Mouse (Mus musculus) layer of hippocampus, adult 18-20 months (tissue): ENCODE measurements around the gene Ggcx. TPM values are rescaled to one million over a fixed set of nuclear protein-coding genes. Genes with fewer than 3 reads are reported as not detected.
"Not testable (repeated sequence)": the region's sequence is repeated elsewhere in the genome, so short reads cannot be mapped to it uniquely, and the experiment has no call there.

ENCODE experiments used
- DNase-seq, 2 experiments: peaks; one replicate each; pipeline ENCODE4 v3.0.0; 2022; ENCODE audit warnings: low spot score in 2 of 2
- total RNA-seq, 2 experiments: library from RNA; stranded (reverse); gene quantifications; 2 replicates each; pipeline ENCODE4 v1.2.3; 2021

Gene Ggcx
- total RNA-seq, 2 experiments from 2014 or later: 21.7 to 23.3 TPM

DNA sequence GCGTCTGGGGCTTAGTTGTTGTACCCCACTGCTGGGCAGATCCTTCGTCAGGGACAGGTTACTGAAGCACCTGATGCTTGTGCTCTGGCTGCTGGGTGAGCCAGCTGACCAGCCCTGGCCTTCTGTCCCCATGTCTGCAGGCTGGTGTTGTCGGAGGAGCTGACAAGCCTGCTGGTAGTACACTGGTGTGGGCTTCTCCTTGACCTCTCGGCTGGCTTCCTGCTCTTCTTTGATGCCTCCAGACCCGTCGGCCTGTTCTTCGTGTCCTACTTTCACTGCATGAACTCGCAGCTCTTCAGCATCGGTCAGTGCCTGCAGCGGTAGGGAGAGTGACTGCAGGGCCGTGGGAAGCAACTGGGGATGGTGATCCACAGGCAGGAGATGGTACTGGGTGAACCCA lies 11.5 kb downstream of the Ggcx start:
- no peak for DNase-seq

DNA sequence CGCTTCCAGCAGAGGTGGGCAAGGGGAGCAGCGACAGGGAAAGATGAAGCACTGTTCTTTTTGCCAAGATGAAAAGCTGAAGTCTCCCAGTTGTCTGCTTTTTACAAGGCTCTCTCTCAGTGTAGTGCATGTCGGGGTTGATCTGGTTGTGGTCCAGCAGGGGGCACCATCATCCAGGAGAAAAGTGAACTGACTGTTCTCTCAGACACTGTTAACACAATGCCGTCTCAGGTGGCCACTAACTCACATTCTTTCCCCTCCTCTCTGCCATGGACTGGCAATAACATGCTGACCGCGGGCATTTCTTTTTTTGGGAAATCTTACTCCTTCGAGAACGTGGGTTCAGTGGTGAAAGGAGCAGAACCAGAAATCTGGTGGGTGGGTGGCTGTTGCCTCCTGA lies 13.9 kb downstream of the Ggcx start:
- peak; percentile 66 to 83 for DNase-seq

GRCm38 (mm10) chr6:72429061-72429842 lies 15.1 kb downstream of the Ggcx start:
- DNase-seq: no peak

DNA sequence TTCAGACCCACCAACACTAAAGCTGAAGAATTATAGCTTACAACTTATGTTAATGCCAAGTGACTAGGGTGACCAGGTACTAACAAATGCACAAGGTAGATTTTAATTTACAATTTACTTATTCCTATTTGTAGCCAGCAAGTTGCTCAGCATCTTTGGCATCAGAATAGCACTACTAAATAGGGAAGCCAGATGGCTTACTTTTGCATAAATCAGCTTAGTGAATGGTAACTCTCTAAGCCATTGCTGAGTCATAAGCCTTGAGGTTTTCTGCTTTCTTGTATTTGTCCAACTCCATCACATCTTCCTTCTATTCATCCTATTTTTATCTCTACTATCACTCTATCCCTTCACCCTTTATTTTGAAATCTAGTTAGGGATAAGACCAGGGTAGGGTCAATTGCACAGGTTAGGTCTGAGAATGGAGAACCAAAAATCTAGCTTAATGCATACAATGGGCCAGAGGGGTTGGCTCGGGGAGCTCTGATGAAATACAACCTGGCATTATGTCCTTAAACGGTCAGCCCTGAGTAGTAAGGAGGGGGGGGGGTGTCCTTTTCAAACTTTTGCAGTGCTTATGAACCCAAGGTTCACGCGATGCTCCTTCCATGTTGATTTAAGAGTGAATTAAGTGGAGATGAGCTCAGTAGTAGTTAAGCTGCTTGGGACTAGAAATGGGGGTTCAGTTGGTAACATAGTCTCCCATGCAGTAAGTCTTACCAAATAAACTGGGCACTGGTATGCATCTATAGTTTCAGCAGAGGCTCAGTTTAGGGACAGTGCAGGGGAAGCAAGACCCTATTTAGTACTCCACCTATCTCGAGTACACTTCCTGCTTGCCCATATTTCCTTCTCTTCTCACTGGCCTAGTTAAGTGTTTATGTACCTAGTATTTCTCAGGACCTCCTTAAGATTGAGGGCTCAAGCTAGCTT lies 17.1 kb downstream of the Ggcx start:
- DNase-seq: peak in 1 of 2 experiments; percentile 34

GRCm38 (mm10) chr6:72432153-72432552 lies 18.0 kb downstream of the Ggcx start:
- DNase-seq: no peak

DNA sequence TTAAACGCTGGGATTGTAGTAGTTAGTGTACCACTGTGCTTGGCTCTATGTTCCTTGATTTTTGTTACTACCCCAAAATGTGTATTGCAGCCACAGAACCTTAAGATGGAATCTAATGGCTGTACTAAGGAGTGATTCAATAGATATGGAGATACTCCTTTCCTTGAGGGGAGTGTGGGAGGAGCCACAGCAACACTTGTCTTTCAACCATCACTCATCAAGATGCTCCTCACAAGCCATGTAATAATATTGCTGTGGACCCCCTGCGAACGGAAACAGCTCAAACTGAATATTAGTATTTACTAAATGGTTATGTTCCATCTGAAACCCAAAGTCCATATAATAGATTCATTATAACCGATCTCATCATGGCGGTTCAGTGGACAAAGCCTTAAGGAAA lies 24.1 kb downstream of the Ggcx start:
- DNase-seq: no peak

DNA sequence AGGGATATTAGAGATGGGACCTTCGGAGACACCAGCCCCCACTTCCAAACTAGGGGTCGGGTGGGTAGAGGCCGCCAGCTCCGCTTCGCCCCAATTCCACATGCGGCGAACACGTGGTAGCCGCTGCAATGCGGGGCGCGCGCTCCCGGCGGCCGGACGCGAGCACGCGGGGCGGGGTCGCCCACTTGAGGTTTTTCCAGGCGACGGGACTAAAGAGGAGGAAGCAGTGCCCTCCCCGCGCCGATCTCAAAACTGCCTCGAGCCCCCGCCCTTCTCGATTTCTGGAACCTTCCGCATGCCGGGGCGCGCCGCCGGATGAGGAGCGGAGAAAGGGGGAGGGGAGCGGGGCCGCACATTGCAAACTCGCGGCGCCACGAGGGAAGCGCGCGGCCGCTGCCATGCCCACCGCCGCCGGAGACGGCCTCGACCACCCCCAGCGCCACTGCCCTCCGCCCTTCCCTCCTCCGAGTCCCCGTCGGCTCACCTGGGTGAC lies 24.8 kb downstream of the Ggcx start:
- DNase-seq: peak; percentile 88 to 92

GRCm38 (mm10) chr6:72439355-72440185 lies 25.5 kb downstream of the Ggcx start, which contains the start of gene Mat2a:
Mat2a (minus strand) TSS chr6:72439558.
- peak; percentile 95 to 98 for DNase-seq

DNA sequence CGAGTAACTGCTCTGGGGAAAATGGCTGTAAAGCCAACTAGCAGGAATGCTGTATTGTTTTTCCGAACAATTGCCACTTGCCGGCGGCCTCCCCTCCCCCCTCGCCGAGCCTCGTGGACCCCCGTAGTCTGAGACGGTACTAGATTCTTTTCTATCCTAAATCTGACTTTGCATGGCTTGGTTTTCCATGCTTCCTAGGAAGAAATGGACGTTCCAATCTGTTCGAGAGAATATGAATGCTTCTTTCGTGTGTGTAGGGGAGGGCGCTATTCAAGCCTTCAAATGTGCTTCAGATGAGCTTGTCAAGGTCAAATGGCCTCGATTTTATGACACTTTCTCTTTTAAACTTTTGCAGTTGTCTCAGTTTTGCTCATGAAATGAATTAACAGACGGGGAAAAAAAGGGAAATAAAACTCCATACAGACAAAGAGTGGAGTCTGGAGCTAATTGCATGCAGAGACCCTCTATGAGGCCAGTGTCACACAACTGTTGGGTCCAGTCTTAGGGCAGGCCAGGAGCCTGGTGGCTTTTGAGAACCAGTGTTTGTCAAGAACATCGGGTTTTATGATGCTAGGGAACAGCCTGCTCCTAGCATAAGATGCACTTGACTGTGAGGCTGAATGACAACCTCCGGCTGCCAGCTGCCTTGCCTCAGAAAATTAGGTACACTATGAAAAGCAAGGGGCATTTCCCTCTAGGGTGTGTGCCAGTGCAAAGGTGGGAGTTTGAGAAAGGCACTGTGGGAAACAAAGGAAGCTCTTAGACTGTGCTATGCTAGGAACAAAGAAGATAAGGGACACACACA lies 26.3 kb downstream of the Ggcx start:
- DNase-seq: peak; percentile 9 to 63

DNA sequence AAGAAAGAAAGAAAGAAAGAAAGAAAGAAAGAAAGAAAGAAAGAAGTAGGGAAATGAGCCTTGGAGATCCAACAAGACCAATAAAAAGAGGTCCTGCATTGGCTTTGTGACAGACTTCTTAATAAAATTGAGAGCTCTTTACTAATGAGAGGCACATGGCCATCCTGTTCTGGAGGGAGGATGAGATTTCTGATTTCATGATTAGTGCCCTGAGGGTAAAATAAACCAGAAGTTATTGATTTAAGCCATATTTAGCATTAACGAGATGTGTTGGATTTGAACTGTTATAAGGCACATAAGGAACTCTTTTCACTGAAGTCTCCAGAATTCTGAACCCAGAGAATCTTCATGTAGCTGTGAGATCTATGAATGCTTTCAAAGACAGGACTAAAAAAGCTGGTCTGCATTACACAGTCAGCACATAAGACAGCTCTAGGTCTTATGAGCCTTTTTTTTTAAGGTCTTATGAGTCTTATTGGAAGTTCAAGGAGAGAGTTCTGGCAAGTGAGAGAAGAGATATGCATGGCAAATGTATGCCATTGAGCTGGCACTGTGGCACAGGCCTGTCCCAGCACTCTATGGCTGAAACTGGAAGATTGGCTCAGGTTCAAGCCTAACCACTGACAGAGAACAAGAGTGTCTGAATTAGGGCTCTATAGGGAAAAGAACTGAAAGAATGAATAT lies 29.0 kb downstream of the Ggcx start:
- no peak for DNase-seq

- no peak for DNase-seq
Observed at GRCm38 (mm10) chr6:72445011-72445410, 30.9 kb downstream of the Ggcx start.

GRCm38 (mm10) chr6:72447487-72447886 lies 33.4 kb downstream of the Ggcx start:
- no peak for DNase-seq

- not testable (repeated sequence) for DNase-seq
Observed at GRCm38 (mm10) chr6:72451778-72452177, 37.7 kb downstream of the Ggcx start.

DNA sequence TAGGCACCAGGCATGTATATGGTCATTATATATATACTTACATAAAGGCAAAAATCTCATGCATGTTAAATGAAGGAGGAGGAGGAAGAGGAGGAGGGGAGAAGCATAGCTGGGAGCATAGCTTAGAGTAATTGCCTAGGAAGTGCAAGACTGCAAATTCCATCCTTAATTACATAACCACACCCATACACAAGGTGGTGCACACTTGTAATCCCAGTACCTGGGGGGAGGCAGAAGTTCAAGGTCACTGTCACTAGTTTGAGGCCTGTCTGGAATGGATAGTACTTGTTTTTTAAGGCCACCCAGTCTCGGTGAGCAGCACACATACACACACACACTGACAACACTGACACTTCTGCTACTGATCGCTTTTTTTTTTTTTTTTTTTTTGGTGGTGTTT lies 38.2 kb downstream of the Ggcx start:
- DNase-seq: no peak

DNA sequence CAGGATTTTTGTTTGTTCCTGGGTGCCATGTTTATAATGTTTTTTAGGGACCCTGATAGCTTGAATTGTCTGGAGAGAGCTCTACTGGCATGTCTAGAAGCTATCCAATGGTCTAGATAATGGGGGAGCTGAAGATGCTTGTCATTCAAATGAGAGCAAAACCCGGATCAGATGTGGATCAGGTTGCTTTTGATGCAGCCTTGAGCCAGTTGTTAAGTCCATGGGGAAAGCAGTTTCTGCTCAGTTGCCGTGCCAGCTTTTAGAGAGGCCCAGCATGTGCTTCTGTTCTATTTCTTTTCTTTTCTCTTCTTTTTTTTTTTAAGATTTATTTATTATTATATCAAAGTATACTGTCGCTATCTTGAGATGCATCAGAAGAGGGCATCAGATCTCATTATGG lies 39.5 kb downstream of the Ggcx start:
- DNase-seq: no peak

DNA sequence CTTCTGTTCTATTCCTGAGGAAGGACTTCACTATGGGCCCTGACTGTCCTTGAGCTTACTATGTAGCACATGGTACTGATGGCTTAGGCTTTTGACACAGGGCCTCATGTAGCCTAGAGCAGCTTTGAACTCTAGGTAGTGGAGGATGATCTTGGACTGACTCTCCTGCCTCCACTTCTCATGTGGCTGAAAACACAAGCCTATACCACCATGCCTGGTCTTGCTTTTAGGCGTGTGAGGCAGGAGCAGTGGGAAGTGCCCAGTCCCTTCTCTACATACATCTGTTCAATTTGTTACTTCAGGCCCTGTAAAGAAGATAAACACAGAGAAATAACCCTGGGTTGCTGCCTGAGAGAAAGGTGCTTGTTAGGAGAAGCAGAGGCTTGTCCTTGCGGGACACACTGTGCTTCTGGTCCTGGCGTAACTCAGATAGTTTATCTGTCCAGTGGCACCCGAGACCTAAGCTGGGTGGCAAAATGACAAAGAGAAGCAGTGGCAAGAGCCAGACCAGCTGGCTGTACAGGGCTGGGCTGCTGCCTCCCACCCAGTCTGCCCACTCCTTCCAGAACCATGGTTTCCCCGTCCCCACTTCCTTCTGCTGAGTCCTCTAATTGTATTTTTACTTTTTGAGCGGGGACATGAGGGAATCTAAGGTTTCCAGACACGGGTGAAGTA lies 40.1 kb downstream of the Ggcx start:
- no peak for DNase-seq

DNA sequence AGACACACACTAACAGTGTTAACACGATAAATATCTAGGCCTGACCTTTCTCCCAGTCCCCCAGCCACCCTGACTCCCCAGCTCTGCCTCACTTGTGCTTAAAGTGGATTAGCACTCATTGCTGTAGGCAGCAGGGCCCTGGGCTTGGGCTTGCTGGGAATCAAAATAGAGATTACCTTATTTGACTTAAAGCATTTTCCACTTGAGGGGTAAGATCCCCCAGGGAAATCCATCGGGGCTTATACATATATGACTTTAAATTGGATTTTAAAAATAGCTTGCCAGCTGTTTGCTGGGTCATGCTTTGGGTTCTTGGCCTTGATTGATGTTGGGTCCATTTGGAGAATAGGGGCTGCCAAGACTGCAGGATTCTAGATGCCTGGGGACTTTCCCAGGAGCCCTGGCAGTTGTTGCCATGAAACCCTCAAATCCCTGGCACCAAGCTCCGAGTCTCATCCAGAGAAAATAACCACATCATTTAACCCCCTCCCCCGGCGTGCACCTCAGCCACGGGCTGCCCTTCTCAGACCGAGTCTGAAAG lies 40.8 kb downstream of the Ggcx start:
- peak in 1 of 2 experiments; percentile 40 for DNase-seq

- DNase-seq: no peak
Observed at GRCm38 (mm10) chr6:72456567-72456966, 42.5 kb downstream of the Ggcx start.

DNA sequence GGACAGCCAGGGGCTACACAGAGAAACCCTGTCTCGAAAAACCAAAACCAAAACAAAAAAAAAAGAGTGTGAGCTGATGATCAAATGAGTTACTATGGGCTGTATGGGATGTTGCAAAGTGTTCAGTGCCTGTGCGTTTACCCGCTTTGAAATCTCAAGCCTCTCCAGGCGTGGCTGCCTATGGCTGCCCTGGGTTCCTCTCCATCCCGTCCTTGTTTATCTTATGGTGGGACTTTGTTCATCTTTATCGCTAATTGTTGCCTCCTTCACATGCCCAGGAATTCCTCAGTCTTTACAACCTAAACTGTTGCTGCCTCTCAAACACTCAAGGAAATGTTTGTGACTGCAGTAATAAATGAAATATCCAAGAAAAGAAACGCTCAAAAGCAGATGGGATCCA lies 44.3 kb downstream of the Ggcx start:
- DNase-seq: no peak
